Mouse (Mus musculus) v-Abl transformed pro-B cells (cell line): ENCODE measurements around the gene Usp12.

ENCODE experiments used
- in situ Hi-C, 2 experiments: fragments of 400-800 bp; cut with MboI; formaldehyde crosslinking; loops; one replicate each; pipeline ENCODE4 v1.15.1; 2025; ENCODE audit not compliant: unreplicated experiment in 2 of 2

Gene Usp12

GRCm38 (mm10) chr5:146794853-146795252 lies at the start of gene Usp12:
Usp12 (minus strand) TSS chr5:146795006.
- in situ Hi-C loops: loop anchor here in 1 of 2 experiments (5.0 kb wide), 1 partner anchor 88 kb away; no protein-coding TSS in a partner anchor

GRCm38 (mm10) chr5:146844301-146844941 lies 49.6 kb upstream of the Usp12 start:
- in situ Hi-C loops: no loop called here

- in situ Hi-C loops: no loop called here
Measured at GRCm38 (mm10) chr5:146841996-146842395, 47.2 kb upstream of the Usp12 start.

- in situ Hi-C loops: no loop called here
Measured at GRCm38 (mm10) chr5:146841301-146841700, 46.5 kb upstream of the Usp12 start.

- in situ Hi-C loops: no loop called here
Measured at GRCm38 (mm10) chr5:146840422-146840821, 45.6 kb upstream of the Usp12 start.

- in situ Hi-C loops: no loop called here
Measured at GRCm38 (mm10) chr5:146839760-146840159, 45.0 kb upstream of the Usp12 start.

- in situ Hi-C loops: no loop called here
Measured at GRCm38 (mm10) chr5:146838836-146839648, 44.2 kb upstream of the Usp12 start.

- in situ Hi-C loops: no loop called here
Measured at GRCm38 (mm10) chr5:146837967-146838720, 43.3 kb upstream of the Usp12 start.

GRCm38 (mm10) chr5:146834959-146835358 lies 40.2 kb upstream of the Usp12 start:
- in situ Hi-C loops: no loop called here

- in situ Hi-C loops: no loop called here
Measured at GRCm38 (mm10) chr5:146833673-146834201, 38.9 kb upstream of the Usp12 start.

GRCm38 (mm10) chr5:146832769-146833448 lies 38.1 kb upstream of the Usp12 start, which contains the start of gene Rpl21:
Rpl21 (plus strand) TSS chr5:146832890.
- in situ Hi-C loops: no loop called here

- in situ Hi-C loops: no loop called here
Measured at GRCm38 (mm10) chr5:146832435-146832768, 37.6 kb upstream of the Usp12 start.

GRCm38 (mm10) chr5:146829528-146829927 lies 34.7 kb upstream of the Usp12 start:
- in situ Hi-C loops: loop anchor here (5.0 to 10.0 kb wide), 2 partner anchors 122 to 125 kb away; no protein-coding TSS in a partner anchor

GRCm38 (mm10) chr5:146823005-146823404 lies 28.2 kb upstream of the Usp12 start:
- in situ Hi-C loops: loop anchor here in 1 of 2 experiments (10.0 kb wide), 1 partner anchor 118 kb away; no protein-coding TSS in a partner anchor

GRCm38 (mm10) chr5:146818906-146819623 lies 24.3 kb upstream of the Usp12 start:
- in situ Hi-C loops: no loop called here

- in situ Hi-C loops: no loop called here
Measured at GRCm38 (mm10) chr5:146817583-146817982, 22.8 kb upstream of the Usp12 start.

- in situ Hi-C loops: no loop called here
Measured at GRCm38 (mm10) chr5:146815394-146815793, 20.6 kb upstream of the Usp12 start.

- in situ Hi-C loops: no loop called here
Measured at GRCm38 (mm10) chr5:146813421-146813820, 18.6 kb upstream of the Usp12 start.

GRCm38 (mm10) chr5:146812866-146813265 lies 18.1 kb upstream of the Usp12 start:
- in situ Hi-C loops: no loop called here

- in situ Hi-C loops: no loop called here
Measured at GRCm38 (mm10) chr5:146809951-146810350, 15.1 kb upstream of the Usp12 start.
